Mouse (Mus musculus) erythroblast, embryonic 14.5 days (primary cell): ENCODE measurements at regions not wholly inside any gene's neighbourhood (a gene's known extent, or its start where the extent isn't known, plus 50 kb on each side); places are given as distances from the start of the nearest gene placed in this dataset.

ENCODE experiments used
- GATA1 ChIP-seq: IDR thresholded peaks from 2 replicates; pipeline ENCODE4 v1.6.1; 2012; ENCODE audit warnings: low read length, inconsistent platforms, mixed read lengths
- TAL1 ChIP-seq: IDR thresholded peaks from 3 replicates; pipeline ENCODE4 v1.6.1; 2012; ENCODE audit warnings: low read length, inconsistent platforms, mixed read lengths

- no peak for TF ChIP-seq GATA1
- no peak for TF ChIP-seq TAL1
Measured at GRCm38 (mm10) chr7:37180416-37180815, 482.5 kb downstream of the Tshz3 start.
